ENCODE assay signal across 8 mouse cellular contexts in genomic region chrX:7648671-7649304, GRCm38 (mm10). TPM values are rescaled to one million over a fixed set of nuclear protein-coding genes. Genes with fewer than 3 reads are reported as not detected.
DNase-seq lines count a peak whose midpoint lies in the region; ATAC-seq lines count a peak whose summit lies in the region.

No protein-coding gene starts in this region.

- no peaks in the 10 kb centered on the region for H3K9me3 ChIP-seq in hindbrain, embryonic 16.5 days (ENCODE audit: control insufficient read depth, low read length)

- peak overlapping the region; percentile 76 for H3K27ac ChIP-seq in hindbrain, embryonic 16.5 days (ENCODE audit: low read depth, low read length)

- peak; percentile 95 for DNase-seq in ZHBTc4 (ENCODE audit: low read depth, low spot score)
- peak; percentile 49 to 59 for DNase-seq in cerebellum, postnatal 4 days (ENCODE audit: low spot score in 2 of 2)
- peak; percentile 86 for DNase-seq in gastrocnemius, adult 18-20 months (ENCODE audit: low spot score)
- peak; percentile 65 to 72 for DNase-seq in left cerebral cortex, adult 9 months (ENCODE audit: low spot score in 2 of 2)
- peak; percentile 60 for DNase-seq in right cerebral cortex, postnatal 14 days
- DNase-seq in yolk sac, embryonic 10.5 days (ENCODE audit: low spot score) = peak; percentile 89

- no peaks in the 10 kb centered on the region for H3K27me3 ChIP-seq in hindbrain, embryonic 16.5 days (replicated peaks; ENCODE audit: control insufficient read depth, insufficient read depth, low read length)

- 15% methylated on average over 25 of the region's 25 CpGs for WGBS in hindbrain, embryonic 16.5 days

- peak; percentile 95 for ATAC-seq in hindbrain, embryonic 16.5 days
- ATAC-seq in megakaryocyte-erythroid progenitor cell, adult 5-6 weeks (replicated peaks; ENCODE audit: low FRiP score, low TSS enrichment, poor library complexity, severe bottlenecking) = peak; percentile 96

- no peaks in the 10 kb centered on the region for H3K4me1 ChIP-seq in hindbrain, embryonic 16.5 days (ENCODE audit: control insufficient read depth, insufficient read depth, low read depth, low read length)

- peak overlapping the region; percentile 65 for H3K9ac ChIP-seq in hindbrain, embryonic 16.5 days (ENCODE audit: low read depth, low read length)

- H3K4me3 ChIP-seq in hindbrain, embryonic 16.5 days (ENCODE audit: low read length) = peak overlapping the region; percentile 37

- peaks cover 7% of the 10 kb centered on the region for H3K36me3 ChIP-seq in hindbrain, embryonic 16.5 days (ENCODE audit: control insufficient read depth, insufficient read depth, low read length)

- H3K4me2 ChIP-seq in hindbrain, embryonic 16.5 days (ENCODE audit: low read length) = peak overlapping the region; percentile 54

RNA-seq across cellular contexts. Expression of gene Prickle3, which starts 8.3 kb away (rescaled TPM):
- total RNA-seq in gastrocnemius, adult 18-20 months (2021) = 10 to 100 TPM; 10.8 to 26.5 TPM
- 1.7 and 2.2 TPM in 2 replicates for polyA plus RNA-seq in hindbrain, embryonic 16.5 days (2015; fragmentation: Nextera tagmentation; extraction: Ambion mirVana)
- total RNA-seq in megakaryocyte-erythroid progenitor cell, adult 5-6 weeks (2014; fragmentation: Nextera tagmentation) = 4.7 and 7.8 TPM in 2 replicates
- total RNA-seq in megakaryocyte-erythroid progenitor cell, adult 5-6 weeks (2017) = 0.99 and 1.7 TPM in 2 replicates

RNA-seq across cellular contexts. Expression of gene Syp, which starts 10.5 kb away (rescaled TPM):
- total RNA-seq in gastrocnemius, adult 18-20 months (2021) = 1 to 10 TPM; 1.4 to 1.5 TPM
- polyA plus RNA-seq in hindbrain, embryonic 16.5 days (2015; fragmentation: Nextera tagmentation; extraction: Ambion mirVana) = 249 and 292 TPM in 2 replicates
- 0.52 TPM in 1 of 2 replicates, not detected in the other for total RNA-seq in megakaryocyte-erythroid progenitor cell, adult 5-6 weeks (2014; fragmentation: Nextera tagmentation)
- total RNA-seq in megakaryocyte-erythroid progenitor cell, adult 5-6 weeks (2017) = 0.72 TPM in 1 of 2 replicates, not detected in the other

RNA-seq across cellular contexts. Expression of gene Plp2, which starts 22.4 kb away (rescaled TPM):
- 10 to 100 TPM; 30.3 to 35.0 TPM for total RNA-seq in gastrocnemius, adult 18-20 months (2021)
- polyA plus RNA-seq in hindbrain, embryonic 16.5 days (2015; fragmentation: Nextera tagmentation; extraction: Ambion mirVana) = 21.1 and 24.8 TPM in 2 replicates
- total RNA-seq in megakaryocyte-erythroid progenitor cell, adult 5-6 weeks (2014; fragmentation: Nextera tagmentation) = 82.2 and 98.3 TPM in 2 replicates
- total RNA-seq in megakaryocyte-erythroid progenitor cell, adult 5-6 weeks (2017) = 26.5 and 29.9 TPM in 2 replicates

RNA-seq across cellular contexts. Expression of gene Magix, which starts 32.3 kb away (rescaled TPM):
- total RNA-seq in gastrocnemius, adult 18-20 months (2021) = 10 to 100 TPM; 30.6 to 33.7 TPM
- 0.25 and 0.45 TPM in 2 replicates for polyA plus RNA-seq in hindbrain, embryonic 16.5 days (2015; fragmentation: Nextera tagmentation; extraction: Ambion mirVana)
- 0.17 TPM in 1 of 2 replicates, not detected in the other for total RNA-seq in megakaryocyte-erythroid progenitor cell, adult 5-6 weeks (2014; fragmentation: Nextera tagmentation)
- total RNA-seq in megakaryocyte-erythroid progenitor cell, adult 5-6 weeks (2017) = not detected in 2 replicates

RNA-seq across cellular contexts. Expression of gene Cacna1f, which starts 41.9 kb away (rescaled TPM):
- not detected for total RNA-seq in gastrocnemius, adult 18-20 months (2021)
- 0.20 and 0.27 TPM in 2 replicates for polyA plus RNA-seq in hindbrain, embryonic 16.5 days (2015; fragmentation: Nextera tagmentation; extraction: Ambion mirVana)
- total RNA-seq in megakaryocyte-erythroid progenitor cell, adult 5-6 weeks (2014; fragmentation: Nextera tagmentation) = not detected in 2 replicates
- not detected in 2 replicates for total RNA-seq in megakaryocyte-erythroid progenitor cell, adult 5-6 weeks (2017)

Comparison
In these comparisons a context has a peak if more than half of its experiments do, and no peak if none do; other contexts are left out.
1. Peak in every context shown above with its lines: DNase-seq, ATAC-seq, H3K4me3 ChIP-seq and H3K27ac ChIP-seq.